Mouse (Mus musculus): ENCODE measurements around the gene Tmem145.

GRCm38 (mm10) chr7:25306614-25306996 lies 699 bp downstream of the Tmem145 start:
- TF ChIP-seq CTCF (IDR thresholded peaks at IDR 0.05; ENCODE audit: control insufficient read depth, insufficient read depth, insufficient replicate concordance, low read depth, low read length) (no peak), POLR2A (IDR thresholded peaks at IDR 0.05; ENCODE audit: control insufficient read depth, low read depth, low read length) (no peak)
